Mouse (Mus musculus) skeletal muscle tissue, adult 2 months (tissue): ENCODE measurements at regions not wholly inside any gene's neighbourhood (a gene's known extent, or its start where the extent isn't known, plus 50 kb on each side); places are given as distances from the start of the nearest gene placed in this dataset.

Experiments
- DNase-seq: peaks from one replicate; pipeline ENCODE4 v3.0.0-alpha.2; 2012; ENCODE audit warnings: low read depth, low spot score

DNA sequence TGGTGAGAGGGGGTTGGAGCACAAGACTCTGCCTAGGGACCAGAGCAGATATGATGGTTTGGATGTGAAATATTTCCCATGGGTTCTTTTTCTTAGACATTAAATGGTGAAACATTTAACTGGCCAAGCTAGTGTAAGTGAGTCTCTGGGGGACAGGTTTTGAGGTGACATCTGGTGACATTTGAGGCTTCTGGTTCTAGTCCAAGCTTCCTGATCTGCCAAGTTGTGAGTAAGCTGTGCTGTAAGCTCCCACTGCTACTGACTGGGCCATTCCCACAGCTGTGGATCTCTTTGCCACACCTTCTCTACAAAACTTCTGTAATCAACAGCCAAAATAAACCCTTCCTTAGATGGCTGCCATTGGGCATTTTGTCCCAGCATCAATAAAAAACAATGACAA lies 264.4 kb downstream of the Cbln1 start:
- DNase-seq: no peak

DNA sequence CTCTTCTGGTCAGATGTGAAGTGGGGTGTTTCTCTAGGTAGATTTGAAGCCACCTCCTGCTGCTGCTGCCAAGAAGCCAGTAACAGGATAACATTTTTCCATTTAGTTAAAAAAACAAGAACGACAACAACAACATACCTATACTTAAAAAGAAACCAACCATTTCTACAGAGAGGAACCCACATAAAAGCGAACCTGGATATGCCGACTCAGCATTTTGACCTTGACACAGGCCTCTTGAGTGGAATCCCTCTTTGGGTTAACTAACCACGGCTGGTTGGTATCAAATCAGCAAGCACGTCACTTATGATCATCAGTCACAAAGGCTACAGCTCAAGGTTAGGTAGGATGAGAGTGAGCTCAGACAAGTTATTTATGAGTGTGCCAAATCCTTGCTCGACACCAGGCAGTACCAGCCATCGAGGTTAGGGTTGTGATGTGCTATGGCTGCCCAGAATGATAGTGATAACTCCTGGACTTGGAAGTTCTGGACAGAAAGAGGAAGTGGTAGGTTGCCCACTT lies 269.7 kb downstream of the Cbln1 start:
- no peak for DNase-seq

DNA sequence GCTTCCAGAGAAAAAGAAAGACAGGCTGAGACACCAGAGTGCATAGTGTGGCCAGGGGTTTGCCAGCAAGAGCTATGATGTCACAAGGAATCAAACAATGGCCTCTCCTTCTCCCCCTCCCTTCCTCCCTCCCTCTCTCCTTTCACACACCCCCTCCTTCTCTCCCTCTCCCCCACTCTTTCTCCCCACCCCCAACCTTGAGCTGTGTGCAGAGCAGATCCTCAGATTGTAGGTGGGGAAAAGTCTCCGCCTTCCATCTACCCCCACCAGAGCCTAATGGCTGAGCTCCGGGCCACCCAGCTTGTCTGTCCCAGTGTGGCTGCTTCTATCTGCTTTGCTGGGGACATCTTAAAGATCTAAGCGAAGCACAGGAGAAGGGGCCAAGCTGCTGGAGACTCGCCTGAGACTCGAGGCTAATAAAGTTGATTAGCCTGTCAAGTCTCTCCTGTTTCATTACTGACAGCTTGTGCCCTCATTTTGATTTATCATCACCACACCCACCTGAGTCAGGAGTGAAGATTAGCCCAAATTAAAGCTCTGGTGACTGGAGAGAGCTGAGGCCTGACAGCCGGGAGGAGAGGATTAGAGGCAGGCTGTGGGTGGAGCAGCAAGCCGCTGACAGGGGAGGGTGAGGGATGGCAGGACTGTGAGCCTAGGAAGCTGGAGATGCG lies 272.8 kb downstream of the Cbln1 start:
- no peak for DNase-seq

DNA sequence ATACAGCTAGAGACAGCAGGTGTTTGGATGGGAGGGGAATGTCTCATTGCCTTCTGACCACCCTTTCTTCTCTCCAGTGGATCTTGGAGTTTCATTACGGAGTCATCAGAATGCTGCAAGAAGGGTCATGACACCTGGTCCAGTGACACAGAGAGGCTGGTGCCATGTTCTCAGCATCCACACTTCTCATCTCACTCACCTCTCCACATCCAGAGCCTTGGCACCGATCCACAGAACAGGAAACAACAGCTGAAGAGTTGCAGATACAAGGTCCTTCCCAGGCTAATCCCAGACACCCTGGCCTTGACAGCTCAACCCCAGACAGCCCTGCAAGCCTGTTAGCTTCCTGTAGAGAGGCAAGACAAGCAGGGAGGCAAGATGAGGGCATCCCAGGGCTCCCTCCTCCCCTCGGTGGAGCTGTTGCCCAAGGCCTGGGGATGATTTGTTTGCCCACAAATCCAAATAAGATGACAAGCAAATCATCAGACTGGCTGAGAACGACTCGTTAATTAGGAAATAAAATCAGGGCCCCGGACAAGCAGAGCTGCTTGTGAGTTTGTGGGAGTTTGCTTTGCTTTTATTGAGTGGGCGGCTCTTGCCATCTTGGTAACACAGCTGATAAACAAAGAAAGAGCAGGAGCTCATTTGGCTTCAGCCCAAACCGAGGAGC lies 274.4 kb downstream of the Cbln1 start:
- DNase-seq: no peak

DNA sequence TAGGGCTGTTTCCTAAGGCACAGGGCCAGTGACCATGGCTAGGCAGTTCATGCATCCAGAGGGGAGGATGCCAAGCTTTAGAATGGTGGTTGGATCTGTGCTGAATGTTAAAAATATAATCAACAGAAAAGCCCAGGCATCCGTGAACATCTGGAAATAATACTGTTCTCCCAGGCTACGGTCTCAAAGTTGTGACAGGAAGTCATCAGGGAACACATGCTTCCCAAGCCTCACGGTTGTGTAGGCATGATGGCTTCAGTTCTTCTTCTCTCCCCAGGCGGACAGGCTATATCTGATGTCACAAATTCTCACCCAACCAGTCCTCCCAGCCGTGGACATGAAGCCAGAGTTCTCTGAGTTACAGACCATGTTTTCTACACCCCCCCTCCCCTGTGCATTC lies 275.4 kb downstream of the Cbln1 start:
- DNase-seq: no peak

DNA sequence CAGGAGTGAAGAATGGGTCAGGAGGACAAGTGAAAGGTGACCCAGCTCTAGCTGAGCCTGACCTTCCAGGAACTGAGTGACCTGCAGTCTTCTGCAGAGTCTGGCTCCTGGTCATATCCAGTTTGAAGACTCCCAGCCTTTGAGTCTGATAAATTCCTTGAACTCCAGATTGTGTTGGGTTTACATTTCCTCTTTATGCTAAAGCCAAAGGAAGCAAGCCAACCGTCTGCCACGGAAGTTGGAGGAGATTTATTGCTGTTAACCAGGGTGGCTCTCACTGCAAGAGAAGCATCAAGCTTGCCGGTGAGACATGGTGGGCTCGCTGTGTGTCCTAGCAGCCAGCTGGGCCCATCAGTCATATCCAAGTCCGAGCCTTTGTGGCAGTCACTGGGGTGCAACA lies 276.4 kb downstream of the Cbln1 start:
- no peak for DNase-seq

DNA sequence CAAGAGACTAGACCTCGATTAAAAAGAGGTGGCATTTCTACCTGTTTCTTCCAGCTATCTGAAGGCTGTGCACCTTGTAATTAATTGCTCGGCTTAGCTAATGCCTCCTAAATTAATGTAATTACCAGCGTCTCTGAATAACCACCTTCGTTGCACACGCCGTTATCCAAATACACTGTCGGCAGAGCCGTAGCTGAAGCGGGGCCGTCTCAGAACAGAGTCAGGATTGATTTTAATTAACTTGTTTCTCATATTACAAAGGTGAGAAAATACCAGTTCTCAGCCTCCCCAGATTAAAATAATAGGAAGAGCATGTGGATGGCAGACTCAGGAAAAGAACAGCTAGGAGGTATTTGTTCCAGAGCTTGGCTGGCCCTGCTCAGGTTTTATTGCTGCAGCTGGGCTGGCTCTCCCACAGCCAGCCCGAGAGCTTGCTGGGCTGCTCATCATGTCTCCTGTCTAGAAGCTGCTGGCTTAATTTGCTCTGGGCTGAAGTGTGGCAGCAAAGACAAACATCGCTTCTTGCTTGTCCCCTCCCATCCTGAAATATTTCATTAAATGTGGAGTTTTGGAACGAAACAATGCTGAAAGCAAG lies 282.5 kb downstream of the Cbln1 start:
- no peak for DNase-seq

DNA sequence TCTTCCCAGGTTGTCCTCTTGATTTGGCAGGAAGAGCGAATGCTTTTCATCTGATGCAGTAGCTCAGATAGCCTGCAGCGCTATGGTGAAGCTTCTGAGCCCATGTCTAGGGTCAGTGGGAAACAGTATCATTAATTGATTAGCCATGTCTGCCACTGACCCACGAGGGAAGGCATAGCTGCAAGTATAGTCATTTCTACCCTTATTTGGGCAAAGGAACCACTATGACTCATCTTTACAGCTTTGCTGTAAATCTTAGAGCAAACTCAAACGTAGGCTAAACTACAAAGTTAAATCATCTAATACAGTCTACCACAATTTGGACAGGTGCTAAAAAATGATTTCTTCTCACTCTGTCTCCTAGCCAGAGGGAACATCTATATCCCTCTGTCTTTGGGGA lies 289.5 kb downstream of the Cbln1 start:
- DNase-seq: no peak

DNA sequence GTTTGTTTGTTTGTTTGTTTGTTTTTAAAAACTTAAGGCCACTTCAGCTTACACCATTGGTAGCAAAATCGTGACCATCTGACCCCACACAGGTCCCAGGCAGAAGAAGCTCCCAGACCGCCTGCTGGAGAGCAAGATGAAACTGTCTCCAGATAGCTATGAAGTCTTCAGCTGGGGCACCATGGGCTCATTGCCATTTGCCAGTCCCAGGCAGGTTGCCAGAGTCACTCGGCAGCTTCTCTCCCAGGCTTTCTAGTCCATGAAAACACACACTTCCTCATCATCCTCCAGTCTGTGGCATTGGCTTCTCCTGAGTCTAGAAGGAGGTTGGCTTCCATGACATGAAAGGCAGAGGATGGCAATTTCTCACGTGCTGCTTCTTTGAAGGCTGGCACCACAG lies 293.5 kb upstream of the N4bp1 start:
- DNase-seq: no peak

DNA sequence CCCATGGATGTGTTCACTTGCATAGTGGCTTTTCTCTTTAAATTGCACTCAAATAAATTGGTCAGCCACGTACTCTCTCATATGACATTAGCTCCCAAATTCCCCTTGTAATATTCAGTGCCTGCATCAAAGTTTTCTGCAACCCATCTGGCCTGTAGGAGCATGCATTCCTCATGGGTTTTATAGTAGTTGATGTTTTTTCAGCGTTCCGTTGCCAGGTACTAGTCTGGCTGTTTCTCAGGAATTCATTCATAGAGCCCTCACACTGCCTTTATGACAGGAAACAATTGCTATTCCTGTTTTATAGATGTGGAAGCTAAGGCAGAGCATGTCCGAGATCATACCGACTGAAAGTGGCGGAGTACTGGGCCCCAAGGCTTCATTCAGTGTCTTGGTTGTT lies 292.6 kb upstream of the N4bp1 start:
- DNase-seq: no peak

DNA sequence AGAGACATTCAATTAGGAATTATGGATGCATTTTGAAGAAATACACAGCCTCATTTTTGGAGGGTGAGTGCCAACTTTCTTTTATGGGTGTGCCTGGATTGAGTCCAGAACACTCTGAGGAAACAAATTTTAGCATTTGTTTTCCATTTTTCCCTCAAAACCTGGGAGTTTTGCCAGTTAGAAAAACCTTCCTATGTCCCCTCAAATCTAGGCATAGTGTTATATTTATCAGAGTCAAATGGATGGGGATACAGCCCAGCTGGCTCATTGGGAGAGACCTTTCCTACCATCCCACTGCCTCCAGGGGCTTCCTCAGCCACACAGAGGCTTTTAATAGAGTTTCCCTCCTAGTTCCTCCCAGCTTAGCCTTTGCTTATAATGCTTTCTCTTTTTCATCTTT lies 290.0 kb upstream of the N4bp1 start:
- DNase-seq: no peak

DNA sequence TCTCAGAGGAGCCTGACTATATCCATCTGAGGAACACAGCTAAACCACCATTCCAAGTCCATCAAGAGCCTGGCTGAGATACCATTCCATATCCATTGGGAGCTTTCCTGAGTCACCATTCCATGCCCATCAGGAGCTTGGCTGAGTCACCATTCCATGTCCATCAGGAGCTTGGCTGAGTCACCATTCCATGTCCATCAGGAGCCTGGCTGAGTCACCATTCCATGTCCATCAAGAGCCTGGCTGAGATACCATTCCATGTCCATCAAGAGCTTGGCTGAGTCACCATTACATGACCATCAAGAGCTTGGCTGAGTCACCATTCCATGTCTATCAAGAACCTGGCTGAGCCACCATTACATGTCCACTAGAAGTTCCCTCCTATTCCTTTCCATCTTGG lies 288.7 kb upstream of the N4bp1 start:
- no peak for DNase-seq

DNA sequence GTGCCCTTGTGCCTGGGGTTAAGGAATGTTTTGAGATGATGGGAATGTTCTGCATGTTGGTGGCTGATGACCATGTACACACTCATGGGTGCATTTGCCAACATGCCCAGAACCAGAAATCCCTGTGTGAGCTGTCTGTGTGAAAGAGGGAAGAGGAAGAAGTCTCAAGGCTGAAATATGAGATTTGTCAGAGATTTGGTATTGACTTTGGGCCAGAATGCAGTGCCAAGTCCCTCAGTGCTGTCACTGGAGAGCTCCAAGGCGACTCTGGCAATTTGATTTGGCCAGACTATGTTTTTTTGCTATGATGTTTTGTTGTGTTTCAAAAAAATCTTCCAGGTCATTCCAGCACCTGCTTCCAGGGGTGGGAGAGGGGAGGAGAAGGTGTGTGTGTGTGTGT lies 281.7 kb upstream of the N4bp1 start:
- no peak for DNase-seq

DNA sequence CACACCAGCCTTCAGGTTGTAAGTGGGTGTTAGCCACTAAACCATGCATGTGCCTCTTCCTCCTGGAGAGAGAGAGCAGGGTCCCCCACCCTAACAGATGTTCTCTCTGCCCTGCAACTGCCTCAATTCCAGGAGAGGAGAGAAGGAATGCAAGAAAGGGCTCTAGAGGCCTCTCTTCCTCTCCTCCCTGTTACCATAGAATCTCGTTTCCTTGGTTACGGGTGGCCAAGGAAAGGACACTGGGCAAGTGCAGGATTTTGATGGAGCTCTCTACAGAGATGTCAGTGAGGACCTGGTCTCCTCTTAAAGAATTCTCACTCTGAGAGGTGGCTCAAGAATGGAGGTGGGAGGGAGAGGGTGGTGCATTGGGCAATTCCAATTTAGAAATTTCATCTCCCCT lies 275.4 kb upstream of the N4bp1 start:
- no peak for DNase-seq

DNA sequence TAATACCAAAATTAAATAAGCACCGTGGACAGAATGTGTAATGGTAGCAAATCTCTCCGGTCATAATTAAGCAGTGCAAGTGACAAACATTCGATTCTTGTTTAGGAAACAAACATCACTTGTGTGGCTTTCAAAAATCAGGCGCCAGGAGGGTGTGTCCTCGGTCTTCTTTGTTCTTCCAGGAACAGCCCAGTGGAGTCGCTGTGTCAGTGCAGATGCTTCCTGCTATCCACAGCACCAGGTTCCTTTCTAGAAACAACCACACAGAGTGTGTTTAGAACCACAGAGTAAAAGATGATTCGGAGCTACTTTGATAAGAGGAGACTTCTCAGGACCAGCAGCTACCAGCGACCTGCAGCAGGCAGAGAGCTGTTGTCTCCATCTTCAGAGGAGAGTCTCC lies 273.3 kb upstream of the N4bp1 start:
- DNase-seq: no peak

DNA sequence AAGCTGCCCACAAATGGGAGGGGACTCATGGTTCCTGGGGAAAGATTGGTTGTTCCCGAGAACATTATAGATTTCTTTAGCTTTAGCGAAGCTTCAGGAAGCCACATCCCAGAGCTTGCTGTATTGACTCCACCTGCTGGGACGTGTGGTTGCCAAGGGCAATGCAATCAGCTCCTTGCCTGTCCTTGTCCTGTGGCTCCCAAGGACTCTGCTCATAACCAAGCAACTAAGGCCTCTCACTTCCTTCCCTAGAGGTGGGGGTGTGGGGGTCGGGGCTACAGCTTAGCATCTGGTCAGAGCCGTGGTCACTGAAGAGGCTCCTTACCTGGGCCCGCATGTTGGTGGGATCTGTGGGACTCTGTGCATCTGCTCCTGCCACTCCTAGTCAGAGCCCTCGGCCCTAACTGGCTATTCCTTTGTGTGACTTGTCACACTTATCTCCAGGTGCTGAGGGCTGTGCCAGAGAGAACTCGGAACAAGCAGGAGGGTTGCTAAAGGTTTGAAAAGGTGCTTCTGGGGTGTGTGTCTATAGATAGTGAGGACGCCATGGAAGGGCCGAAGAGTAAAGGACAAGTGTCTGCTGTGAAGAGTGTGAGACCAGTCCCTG lies 270.9 kb upstream of the N4bp1 start:
- no peak for DNase-seq

DNA sequence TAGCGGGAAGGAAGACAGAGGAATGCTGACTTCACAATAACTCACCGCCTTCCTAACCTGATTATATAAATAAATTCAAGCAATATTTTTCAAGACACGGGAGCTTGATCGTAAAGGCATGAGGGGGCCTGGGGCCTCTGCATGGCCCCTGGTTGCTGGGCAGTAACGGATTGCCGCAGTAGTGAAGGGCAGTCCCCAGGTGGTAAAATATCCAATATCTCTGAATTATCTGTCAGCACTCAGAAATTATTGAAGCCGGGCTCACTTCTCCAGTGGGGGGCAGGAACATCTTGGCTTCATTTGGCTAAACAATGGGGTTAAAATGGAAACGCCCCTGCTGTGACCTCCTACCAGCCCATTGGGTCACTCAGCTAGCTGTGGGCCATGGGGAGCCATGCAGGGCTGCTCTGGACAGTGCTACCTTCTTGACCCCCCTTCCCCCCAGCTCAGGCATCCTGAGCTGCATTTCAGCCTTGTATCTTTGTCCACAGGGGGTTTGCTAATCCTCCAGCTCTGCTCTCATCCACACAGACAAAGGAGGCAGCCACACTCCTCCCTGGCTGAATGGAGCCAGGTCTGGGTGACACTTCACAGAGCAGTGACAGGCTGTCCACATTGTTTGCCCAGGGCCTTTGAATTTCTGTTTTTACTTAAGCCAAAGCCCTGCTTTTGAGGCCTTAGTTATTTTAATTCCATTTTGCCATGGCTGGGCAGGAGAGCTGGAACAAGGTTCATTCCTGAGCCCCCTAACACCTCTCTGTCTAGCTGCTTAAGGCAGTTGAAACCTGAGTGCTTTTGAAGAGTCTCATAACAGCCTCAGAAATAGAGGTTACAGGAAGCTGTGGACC lies 267.2 kb upstream of the N4bp1 start:
- no peak for DNase-seq

DNA sequence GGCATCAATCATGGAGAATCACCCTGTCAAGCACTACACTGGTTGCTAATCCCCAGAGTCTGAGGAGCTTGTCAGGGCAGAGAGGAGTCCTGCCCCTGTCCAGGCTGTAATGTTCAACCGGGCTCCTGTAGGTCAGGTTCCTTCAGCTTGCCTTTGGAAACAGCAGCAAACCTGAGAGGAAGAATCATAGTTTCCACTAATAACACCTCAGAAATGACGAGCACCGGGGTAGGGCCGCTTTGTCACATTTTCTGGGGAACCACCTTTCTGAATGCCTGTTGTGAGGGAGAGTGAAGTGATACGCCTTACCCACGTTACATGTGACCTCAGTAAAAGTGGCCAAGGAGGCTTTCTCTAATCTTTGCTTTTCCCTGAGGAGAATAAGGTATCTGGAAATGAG lies 263.8 kb upstream of the N4bp1 start:
- no peak for DNase-seq

DNA sequence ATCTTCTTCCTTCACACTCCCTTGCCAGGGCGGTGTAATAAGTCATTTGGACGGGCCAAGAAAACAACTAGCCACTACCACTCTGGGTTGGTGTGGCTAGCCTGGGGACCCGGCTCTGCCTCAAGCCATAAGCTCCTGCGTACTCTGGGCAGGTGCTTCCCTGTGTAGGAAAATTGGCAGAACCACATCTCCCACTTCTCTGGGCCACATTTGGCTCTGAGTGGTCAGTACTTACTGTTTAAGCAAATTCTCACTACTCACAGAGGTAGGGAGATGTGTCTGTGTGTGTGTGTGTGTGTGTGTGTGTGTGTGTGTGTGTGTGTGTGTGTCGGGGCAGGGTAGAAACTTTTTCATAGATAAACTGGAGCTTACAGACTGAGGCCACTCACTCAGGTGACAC lies 262.6 kb upstream of the N4bp1 start:
- DNase-seq: no peak

DNA sequence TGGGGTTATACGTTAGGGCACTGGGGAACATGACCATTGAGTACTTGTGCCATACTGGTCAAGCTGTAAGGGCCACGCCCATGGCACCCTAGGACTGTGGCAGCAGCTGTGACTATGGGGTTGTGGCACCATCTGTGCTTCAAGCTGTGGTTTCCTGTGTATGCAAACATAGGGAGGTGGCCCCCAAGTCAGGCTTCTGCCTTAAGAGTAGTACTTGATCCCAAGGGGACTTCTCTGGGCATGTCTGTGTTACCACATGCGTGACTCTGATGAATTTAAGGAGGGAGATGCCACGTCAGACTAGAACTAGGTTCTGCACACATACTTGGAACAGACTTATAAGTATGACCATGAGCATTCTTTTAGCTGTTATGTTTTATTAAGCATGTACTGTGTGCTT lies 252.4 kb upstream of the N4bp1 start:
- DNase-seq: no peak

DNA sequence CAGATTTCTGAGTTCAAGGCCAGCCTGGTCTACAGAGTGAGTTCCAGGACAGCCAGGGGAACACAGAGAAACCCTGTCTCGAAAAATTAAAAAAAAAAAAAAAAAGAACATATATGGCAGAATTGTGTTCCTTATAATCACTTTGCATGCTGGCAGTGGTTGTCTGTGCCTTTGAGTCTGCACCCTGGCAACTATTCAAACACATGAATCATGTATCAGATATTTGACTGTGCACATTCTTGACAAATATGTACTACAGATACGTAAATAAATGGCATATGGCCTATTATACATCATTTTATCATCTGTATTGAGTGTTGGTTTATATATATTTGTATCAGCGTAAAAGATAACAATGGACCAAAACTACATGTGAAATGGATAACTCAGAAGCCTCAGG lies 246.7 kb upstream of the N4bp1 start:
- DNase-seq: no peak

DNA sequence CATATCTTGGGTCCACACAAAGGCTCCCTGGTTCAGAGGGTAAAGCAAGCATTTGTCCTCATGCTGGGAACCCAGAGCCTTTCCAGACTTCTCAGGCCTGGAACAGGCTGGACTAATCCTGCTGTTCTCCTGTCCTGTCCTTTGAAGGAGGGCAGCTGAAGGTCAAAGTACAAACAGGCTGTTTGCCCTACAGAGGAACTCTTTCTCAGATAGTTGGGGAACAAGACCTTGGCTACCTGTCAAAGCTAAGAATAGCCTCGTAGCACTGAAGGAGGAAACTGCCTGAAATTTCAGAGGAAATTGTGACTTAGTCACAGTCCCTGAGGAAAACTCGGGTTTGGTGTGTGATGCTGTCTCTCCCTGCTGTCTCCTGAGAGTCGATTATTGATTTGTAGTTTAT lies 245.6 kb upstream of the N4bp1 start:
- peak; percentile 2 for DNase-seq
